Mouse (Mus musculus) forebrain, embryonic 15.5 days (tissue): Measurements from ENCODE around the gene Inpp5a. TPM values are rescaled to one million over a fixed set of nuclear protein-coding genes. Genes with fewer than 3 reads are reported as not detected.
A peak's percentile ranks its signal among the peaks of the same experiment; 100 is the strongest.

Experiments used
- ATAC-seq: fragments of 200-750 bp; cut with Nextera tagmentation; replicated peaks from 2 replicates; pipeline ENCODE4 v1.8.0; 2017; ENCODE audit warnings: mild to moderate bottlenecking, moderate TSS enrichment, moderate library complexity
- H3K27ac ChIP-seq: fragments of 300-500 bp; sonication (generic); replicated peaks from 2 replicates; pipeline ENCODE4 v1.5.1; 2015; ENCODE audit warnings: mild to moderate bottlenecking, inconsistent platforms
- H3K27me3 ChIP-seq: fragments of 300-500 bp; sonication (generic); 2 replicates; pipeline ENCODE4 v1.6.1; 2015; ENCODE audit warnings: inconsistent platforms
- H3K36me3 ChIP-seq: fragments of 300-500 bp; sonication (generic); 2 replicates; pipeline ENCODE4 v1.6.1; 2015; ENCODE audit warnings: mild to moderate bottlenecking, inconsistent platforms
- H3K4me1 ChIP-seq: fragments of 300-500 bp; sonication (generic); 2 replicates; pipeline ENCODE4 v1.6.1; 2015; ENCODE audit warnings: inconsistent platforms
- H3K4me2 ChIP-seq: fragments of 300-500 bp; sonication (generic); replicated peaks from 2 replicates; pipeline ENCODE4 v1.6.1; 2015; ENCODE audit warnings: mild to moderate bottlenecking, inconsistent platforms
- H3K4me3 ChIP-seq: fragments of 300-500 bp; sonication (generic); 2 replicates; pipeline ENCODE4 v1.5.1; 2015; ENCODE audit warnings: mild to moderate bottlenecking, inconsistent platforms
- H3K9ac ChIP-seq: fragments of 300-500 bp; sonication (generic); replicated peaks from 2 replicates; pipeline ENCODE4 v1.6.1; 2015; ENCODE audit warnings: mild to moderate bottlenecking, inconsistent platforms
- H3K9me3 ChIP-seq: fragments of 300-500 bp; sonication (generic); 2 replicates; pipeline ENCODE4 v1.6.1; 2016; ENCODE audit warnings: inconsistent platforms
- WGBS: fragments of 180-500 bp; shearing (Covaris S2); methylation state at CpG from one replicate; pipeline ENCODE4 v1.1.7; 2015; ENCODE audit warnings: mixed read lengths; 5-methylcytosine and 5-hydroxymethylcytosine counted together
- polyA plus RNA-seq: library from polyadenylated mRNA; unstranded; fragments of >200 nt; fragmentation: Nextera tagmentation; extraction: Ambion mirVana; gene quantifications from 2 replicates; pipeline ENCODE4 v1.2.1, GENCODE M21; 2015

Inpp5a gene
- polyA plus RNA-seq, 1 experiment from 2014 or later: 12.7 TPM

DNA sequence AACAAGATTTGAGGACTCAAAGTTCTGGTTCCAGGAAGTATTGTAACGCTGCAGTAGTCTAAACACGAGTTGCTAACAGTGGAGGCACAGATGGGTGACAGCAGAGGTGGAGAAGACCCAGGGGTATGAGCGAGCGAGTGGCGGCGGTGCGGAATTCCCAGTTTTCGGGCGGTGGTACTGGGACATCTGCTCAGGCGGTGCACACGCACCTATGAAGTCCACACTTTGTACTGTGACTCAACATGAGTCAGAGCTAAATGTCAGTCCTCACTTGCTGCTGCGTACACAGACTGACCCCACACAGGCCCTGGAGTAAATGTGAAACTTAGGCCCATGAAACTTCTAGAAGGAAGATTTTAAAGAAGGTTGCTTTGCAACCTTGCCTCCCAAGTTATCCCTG, 72.4 kb downstream of the Inpp5a start:
- WGBS: 90% methylated on average over 12 of the region's 12 CpGs
- no peak overlapping the region for H3K9ac ChIP-seq
- no peaks in the 10 kb centered on the region for H3K4me1 ChIP-seq
- no peak for ATAC-seq
- H3K4me3 ChIP-seq: no peak overlapping the region
- no peak overlapping the region for H3K27ac ChIP-seq
- no peaks in the 10 kb centered on the region for H3K9me3 ChIP-seq
- H3K27me3 ChIP-seq: no peaks in the 10 kb centered on the region
- no peak overlapping the region for H3K4me2 ChIP-seq
- H3K36me3 ChIP-seq: no peaks in the 10 kb centered on the region

DNA sequence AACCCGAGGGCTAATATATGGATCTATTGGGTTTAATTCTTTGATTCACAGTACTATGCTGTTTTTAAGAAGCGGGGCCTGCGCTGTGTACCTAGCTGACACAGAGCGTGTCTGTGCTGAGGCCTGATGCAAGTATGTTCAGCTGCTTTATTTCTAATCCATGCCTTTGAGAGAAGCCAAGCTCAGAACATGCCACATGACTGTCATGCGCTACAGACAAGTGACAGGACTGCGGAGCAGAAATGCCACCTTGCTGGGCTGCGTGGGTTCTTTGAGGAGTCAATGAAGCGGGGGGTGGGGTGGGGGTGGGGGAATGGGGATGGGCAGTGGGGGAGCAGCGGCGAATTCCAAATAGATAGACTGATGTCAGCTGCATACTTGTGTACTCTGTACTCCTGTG, 73.2 kb downstream of the Inpp5a start:
- no peak overlapping the region for H3K4me3 ChIP-seq
- no peaks in the 10 kb centered on the region for H3K9me3 ChIP-seq
- no peak overlapping the region for H3K9ac ChIP-seq
- 80% methylated on average over 10 of the region's 10 CpGs for WGBS
- no peak for ATAC-seq
- no peak overlapping the region for H3K27ac ChIP-seq
- H3K4me1 ChIP-seq: no peaks in the 10 kb centered on the region
- no peaks in the 10 kb centered on the region for H3K36me3 ChIP-seq
- H3K4me2 ChIP-seq: no peak overlapping the region
- no peaks in the 10 kb centered on the region for H3K27me3 ChIP-seq

DNA sequence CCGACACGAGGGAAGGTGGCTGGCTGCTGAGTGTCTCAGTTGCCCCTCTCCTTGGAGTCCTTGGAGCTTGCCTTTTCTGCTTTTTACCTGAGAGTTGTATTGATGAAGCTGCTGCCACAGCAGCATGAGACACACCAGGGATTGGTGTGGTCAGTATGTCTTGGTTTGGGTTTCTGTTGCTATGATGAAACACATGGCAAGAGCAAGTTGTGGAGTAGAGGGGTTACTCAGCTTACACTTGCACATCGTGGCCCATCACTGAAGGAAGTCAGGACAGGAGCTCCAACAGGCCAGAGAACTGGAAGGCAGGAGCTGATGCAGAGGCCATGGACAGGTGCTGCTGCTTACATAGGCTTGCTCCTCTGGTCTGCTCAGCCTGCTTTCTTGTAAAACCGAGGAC, 76.6 kb downstream of the Inpp5a start:
- Histone ChIP-seq H3K27me3 (no peaks in the 10 kb centered on the region), H3K36me3 (no peaks in the 10 kb centered on the region), H3K4me2 (no peak overlapping the region), H3K4me1 (no peaks in the 10 kb centered on the region), H3K9me3 (no peaks in the 10 kb centered on the region), H3K9ac (no peak overlapping the region), H3K27ac (no peak overlapping the region), H3K4me3 (no peak overlapping the region)
- ATAC-seq: no peak
- WGBS: 90% methylated on average over 4 of the region's 4 CpGs

DNA sequence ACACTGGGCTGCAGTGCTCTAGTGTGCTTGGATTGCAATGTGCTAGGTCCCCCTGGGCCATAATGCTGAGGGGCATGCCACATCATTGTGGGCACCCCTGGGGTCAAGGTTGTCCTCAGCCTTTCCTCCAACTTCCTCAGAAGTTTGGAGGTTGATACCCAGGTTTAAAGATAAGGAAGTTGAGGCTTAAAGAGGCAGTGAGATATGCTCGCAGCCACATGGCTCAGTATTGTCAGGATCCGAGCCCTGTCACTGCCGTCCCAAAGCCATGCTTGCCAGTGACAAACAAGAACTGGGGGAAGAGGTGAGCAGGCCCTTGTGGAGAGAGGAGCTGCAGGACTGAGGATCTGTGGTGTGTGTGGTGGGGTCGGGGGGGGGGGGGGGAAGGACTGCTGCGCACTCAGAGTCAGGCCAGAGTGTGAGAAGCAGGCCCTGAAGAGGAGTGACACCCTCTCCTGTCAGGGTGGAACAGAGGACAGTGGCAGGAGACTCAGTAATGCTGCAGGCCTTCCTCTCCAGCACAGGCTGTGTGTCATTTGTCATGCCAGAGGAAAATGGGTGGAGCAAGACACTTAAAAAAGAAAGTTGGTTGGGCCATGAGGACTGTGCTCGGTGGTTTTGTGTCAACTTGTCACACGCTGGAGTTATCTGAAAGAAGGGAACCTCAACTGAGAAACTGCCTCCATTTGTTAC, 77.7 kb downstream of the Inpp5a start:
- no peaks in the 10 kb centered on the region for H3K27me3 ChIP-seq
- no peak overlapping the region for H3K27ac ChIP-seq
- no peaks in the 10 kb centered on the region for H3K36me3 ChIP-seq
- no peak overlapping the region for H3K4me2 ChIP-seq
- ATAC-seq: no peak
- H3K9me3 ChIP-seq: no peaks in the 10 kb centered on the region
- no peak overlapping the region for H3K4me3 ChIP-seq
- no peak overlapping the region for H3K9ac ChIP-seq
- 59% methylated on average over 7 of the region's 7 CpGs for WGBS
- H3K4me1 ChIP-seq: no peaks in the 10 kb centered on the region

DNA sequence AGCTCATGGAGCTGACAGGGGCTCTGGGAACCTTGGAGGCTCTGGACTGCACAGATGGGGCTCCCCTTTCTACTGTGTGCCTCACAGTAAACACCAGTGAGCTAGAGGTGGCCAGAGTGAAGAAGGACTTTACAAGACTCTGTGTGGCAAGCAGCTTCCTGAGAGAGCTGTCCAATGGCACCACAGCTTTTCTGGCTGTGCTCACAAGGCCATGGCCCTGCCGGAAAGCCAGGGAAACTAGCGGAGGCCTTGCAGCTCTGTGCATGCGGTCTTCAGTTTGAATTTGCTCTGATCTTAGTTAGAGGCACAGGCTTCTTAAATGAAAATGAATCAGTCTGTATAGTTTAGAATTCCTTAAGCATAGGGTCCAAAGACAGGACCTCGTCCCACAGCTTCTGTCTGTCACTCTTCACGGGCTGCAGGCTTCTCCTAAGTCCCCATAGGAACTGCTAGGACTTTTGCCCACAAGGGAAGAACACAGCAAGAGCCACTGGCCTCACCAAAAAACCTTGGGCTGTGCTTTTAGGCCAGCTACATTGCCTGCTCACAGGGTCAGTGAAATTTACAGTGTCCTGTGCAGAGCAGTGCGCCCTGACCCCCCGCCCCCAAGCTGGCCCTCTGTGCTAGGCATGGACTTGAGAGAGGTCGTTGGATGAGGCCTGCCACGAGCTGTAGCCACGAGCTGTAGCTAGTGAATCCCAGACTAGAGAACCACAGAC, 78.4 kb downstream of the Inpp5a start:
- Histone ChIP-seq H3K4me2 (no peak overlapping the region), H3K27ac (no peak overlapping the region), H3K4me3 (no peak overlapping the region), H3K27me3 (no peaks in the 10 kb centered on the region), H3K9me3 (no peaks in the 10 kb centered on the region), H3K4me1 (no peaks in the 10 kb centered on the region), H3K9ac (no peak overlapping the region), H3K36me3 (no peaks in the 10 kb centered on the region)
- 80% methylated on average over 10 of the region's 10 CpGs for WGBS
- ATAC-seq: no peak

DNA sequence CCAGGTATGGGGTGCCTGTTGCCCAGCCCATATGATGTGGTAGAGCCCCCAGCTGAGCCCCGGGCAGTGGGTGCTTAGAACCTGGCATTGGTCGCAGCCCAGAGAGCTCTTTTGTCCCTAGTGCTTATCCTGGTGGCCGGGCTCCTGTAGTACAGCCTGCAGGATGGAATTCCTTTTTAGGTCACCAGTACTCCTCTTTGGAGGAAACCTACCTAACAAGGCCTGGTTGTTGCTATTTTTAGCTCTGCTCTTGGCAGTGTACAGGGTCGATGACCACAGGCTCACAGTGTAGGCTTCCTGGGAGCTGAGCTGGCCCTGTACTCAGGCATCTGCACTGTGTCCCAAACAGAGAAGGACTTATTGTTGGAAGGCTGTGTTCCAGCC, 79.0 kb downstream of the Inpp5a start:
- H3K4me2 ChIP-seq: no peak overlapping the region
- H3K27ac ChIP-seq: no peak overlapping the region
- ATAC-seq: no peak
- no peaks in the 10 kb centered on the region for H3K4me1 ChIP-seq
- no peaks in the 10 kb centered on the region for H3K36me3 ChIP-seq
- H3K9ac ChIP-seq: no peak overlapping the region
- no peak overlapping the region for H3K4me3 ChIP-seq
- no peaks in the 10 kb centered on the region for H3K9me3 ChIP-seq
- 70% methylated on average over 4 of the region's 4 CpGs for WGBS
- H3K27me3 ChIP-seq: no peaks in the 10 kb centered on the region

DNA sequence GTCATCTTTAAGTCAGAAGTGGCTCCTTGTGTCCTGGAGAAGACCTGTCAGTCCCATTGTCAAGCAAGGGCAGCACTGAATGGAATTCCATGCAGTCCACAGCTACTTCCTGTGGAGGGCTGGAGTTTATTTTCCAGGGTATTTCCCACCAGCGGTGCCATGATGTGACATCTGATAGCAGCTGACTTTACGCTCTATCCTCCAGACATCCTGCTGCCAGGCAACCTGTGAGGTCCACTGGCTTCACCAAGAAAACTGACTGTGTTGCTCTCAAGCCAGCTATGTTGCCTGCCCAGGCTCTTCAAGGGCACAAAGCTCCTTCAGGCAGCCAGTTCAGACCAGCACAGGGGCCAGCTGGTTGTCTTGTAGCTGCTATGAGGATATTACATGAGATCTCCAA, 79.5 kb downstream of the Inpp5a start:
- H3K4me2 ChIP-seq: no peak overlapping the region
- no peaks in the 10 kb centered on the region for H3K9me3 ChIP-seq
- WGBS: 85% methylated on average over 2 of the region's 2 CpGs
- ATAC-seq: no peak
- no peak overlapping the region for H3K9ac ChIP-seq
- no peaks in the 10 kb centered on the region for H3K27me3 ChIP-seq
- H3K4me1 ChIP-seq: no peaks in the 10 kb centered on the region
- H3K36me3 ChIP-seq: no peaks in the 10 kb centered on the region
- no peak overlapping the region for H3K4me3 ChIP-seq
- no peak overlapping the region for H3K27ac ChIP-seq

DNA sequence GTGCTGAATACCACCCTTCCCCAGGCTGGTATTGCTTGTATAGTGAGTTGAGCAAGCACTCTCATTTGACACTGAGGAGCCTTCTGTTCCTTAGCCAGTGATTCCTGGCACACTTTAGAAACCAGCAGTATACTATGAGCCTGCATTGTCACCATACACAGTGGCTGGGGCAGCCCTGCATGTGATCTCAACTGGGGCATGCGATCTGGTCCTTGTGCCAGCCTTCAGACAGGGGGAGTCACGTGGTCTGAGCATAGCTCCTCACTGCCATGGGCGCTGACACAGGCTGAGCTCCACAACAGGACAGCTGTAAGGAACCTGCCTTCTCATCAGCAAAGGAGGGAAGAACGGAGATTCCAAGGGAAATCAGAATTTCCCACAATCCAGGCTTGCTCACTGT, 80.5 kb downstream of the Inpp5a start:
- H3K36me3 ChIP-seq: no peaks in the 10 kb centered on the region
- H3K4me3 ChIP-seq: no peak overlapping the region
- H3K27ac ChIP-seq: no peak overlapping the region
- H3K9me3 ChIP-seq: no peaks in the 10 kb centered on the region
- H3K4me2 ChIP-seq: no peak overlapping the region
- H3K4me1 ChIP-seq: no peaks in the 10 kb centered on the region
- H3K9ac ChIP-seq: no peak overlapping the region
- H3K27me3 ChIP-seq: no peaks in the 10 kb centered on the region
- WGBS: 76% methylated on average over 4 of the region's 4 CpGs
- ATAC-seq: no peak

DNA sequence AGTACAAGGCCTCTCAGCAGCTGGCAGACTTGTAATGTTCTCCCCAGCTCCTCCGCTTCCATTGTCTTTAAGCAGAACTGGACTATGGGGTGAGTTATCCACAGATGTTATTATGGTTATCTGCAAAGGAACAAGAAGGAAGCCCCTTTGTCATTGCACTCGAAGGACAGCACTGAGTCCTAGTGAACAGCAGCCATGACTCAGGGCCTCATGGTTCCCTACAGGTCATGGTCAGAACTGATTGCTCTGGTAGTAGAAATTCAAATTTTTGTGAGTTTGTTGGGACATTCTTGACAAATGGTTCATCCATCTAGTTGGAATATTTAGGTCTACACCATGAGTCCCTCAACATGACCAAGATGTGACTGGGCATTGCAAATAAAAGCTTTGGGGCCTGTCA, 81.6 kb downstream of the Inpp5a start:
- WGBS: 89% methylated on average over 2 of the region's 2 CpGs
- H3K4me2 ChIP-seq: no peak overlapping the region
- no peak for ATAC-seq
- H3K9me3 ChIP-seq: no peaks in the 10 kb centered on the region
- H3K27ac ChIP-seq: no peak overlapping the region
- no peaks in the 10 kb centered on the region for H3K4me1 ChIP-seq
- H3K27me3 ChIP-seq: no peaks in the 10 kb centered on the region
- H3K36me3 ChIP-seq: no peaks in the 10 kb centered on the region
- H3K9ac ChIP-seq: no peak overlapping the region
- no peak overlapping the region for H3K4me3 ChIP-seq

DNA sequence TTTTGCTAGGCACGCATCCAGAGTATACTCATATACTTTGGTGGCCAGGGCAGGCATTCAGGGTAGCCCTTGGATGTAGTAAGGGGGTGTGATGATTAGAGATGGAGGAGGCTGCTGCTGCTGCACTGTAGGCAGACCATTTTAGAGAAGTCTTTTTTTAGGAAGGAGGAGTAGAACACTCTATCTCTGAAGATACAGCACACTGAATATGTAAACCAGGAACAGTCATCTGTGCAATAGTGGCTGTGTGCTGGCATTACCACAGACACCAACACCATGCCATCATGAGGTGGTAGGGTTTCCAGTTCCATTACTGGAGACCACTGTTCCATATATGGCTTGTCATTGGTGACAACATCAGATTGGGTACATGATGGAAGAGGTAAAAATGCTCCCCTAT, 83.1 kb downstream of the Inpp5a start:
- no peak overlapping the region for H3K4me2 ChIP-seq
- WGBS: 65% methylated on average over 1 of the region's 1 CpGs
- no peaks in the 10 kb centered on the region for H3K4me1 ChIP-seq
- H3K4me3 ChIP-seq: no peak overlapping the region
- no peak overlapping the region for H3K9ac ChIP-seq
- H3K27me3 ChIP-seq: no peaks in the 10 kb centered on the region
- no peak overlapping the region for H3K27ac ChIP-seq
- no peaks in the 10 kb centered on the region for H3K36me3 ChIP-seq
- no peak for ATAC-seq
- no peaks in the 10 kb centered on the region for H3K9me3 ChIP-seq

DNA sequence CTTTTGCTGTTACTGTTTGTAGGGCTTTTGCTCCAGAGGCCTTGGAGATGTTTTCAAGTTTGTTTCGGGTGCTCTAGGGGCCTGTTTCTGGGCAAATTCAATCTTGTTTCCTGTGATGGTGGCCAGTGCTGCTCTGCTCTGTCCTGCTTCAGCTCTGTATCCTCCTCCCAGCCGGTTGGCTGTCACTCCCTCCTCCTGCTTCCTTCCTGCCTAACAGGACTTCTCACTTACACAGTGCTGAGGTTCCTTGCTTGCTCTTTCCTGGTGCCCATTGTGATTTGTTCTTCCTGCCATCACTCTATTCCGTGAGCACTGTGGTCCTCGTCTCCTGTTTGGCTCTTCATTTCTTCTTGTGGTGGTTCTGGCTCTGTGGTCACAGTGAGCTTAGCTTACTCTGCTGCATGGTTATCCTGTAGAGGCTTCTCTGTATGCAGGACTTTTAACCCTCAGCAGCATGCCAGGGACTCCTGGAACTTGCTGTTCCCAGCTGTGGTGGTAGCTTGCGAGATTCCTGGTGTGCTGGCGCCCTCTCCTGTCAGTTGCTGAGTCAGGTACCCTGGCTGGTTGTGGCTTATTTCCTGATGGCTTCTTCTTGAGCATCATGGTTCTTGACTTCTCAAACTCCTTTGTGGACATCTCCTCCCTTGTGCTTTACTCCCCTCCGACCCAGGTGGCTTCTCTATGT, 84.1 kb downstream of the Inpp5a start:
- Histone ChIP-seq H3K36me3 (no peaks in the 10 kb centered on the region), H3K9ac (no peak overlapping the region), H3K27me3 (no peaks in the 10 kb centered on the region), H3K4me1 (no peaks in the 10 kb centered on the region), H3K4me3 (no peak overlapping the region), H3K4me2 (no peak overlapping the region), H3K27ac (no peak overlapping the region), H3K9me3 (no peaks in the 10 kb centered on the region)
- ATAC-seq: peak; percentile 82
- 36% methylated on average over 7 of the region's 7 CpGs for WGBS

DNA sequence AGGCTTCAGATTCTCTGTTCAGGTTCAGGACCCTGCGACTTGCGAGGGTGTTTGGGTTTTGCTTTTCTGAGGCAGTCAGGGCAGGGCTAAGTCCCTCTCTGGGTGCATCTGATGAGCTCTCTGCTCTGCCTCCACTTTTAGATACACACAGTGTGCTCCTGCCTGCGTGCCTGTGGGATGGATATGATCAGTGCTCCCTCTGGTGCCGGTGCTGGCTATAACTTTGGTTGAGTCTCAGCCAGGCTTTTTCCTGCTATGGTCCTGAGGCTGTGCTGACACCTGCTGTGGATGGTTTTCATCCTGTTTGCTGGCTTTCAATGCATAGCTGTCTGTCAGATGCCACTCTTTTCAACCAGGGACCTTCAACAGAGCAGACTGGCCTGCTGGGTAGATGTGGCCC, 87.0 kb downstream of the Inpp5a start:
- ATAC-seq: no peak
- 45% methylated on average over 4 of the region's 4 CpGs for WGBS
- Histone ChIP-seq H3K9ac (no peak overlapping the region), H3K4me2 (no peak overlapping the region), H3K27me3 (no peaks in the 10 kb centered on the region), H3K4me1 (no peaks in the 10 kb centered on the region), H3K4me3 (no peak overlapping the region), H3K36me3 (no peaks in the 10 kb centered on the region), H3K27ac (no peak overlapping the region), H3K9me3 (no peaks in the 10 kb centered on the region)
